Mouse (Mus musculus) limb, embryonic 10.5 days (tissue): ENCODE measurements at regions not wholly inside any gene's neighbourhood (a gene's known extent, or its start where the extent isn't known, plus 50 kb on each side); places are given as distances from the start of the nearest gene placed in this dataset.

Experiments used
- DNase-seq: peaks from one replicate; pipeline ENCODE4 v3.0.0-alpha.2; 2017; ENCODE audit warnings: low spot score
- H3K27ac ChIP-seq: fragments of 300-500 bp; sonication (generic); 2 replicates; pipeline ENCODE4 v1.5.1; 2016; ENCODE audit warnings: mild to moderate bottlenecking
- H3K27me3 ChIP-seq: fragments of 300-500 bp; sonication (generic); 2 replicates; pipeline ENCODE4 v1.6.1; 2016; ENCODE audit warnings: low read depth, mild to moderate bottlenecking; ENCODE audit not compliant: poor library complexity, severe bottlenecking
- H3K36me3 ChIP-seq: fragments of 300-500 bp; sonication (generic); 2 replicates; pipeline ENCODE4 v1.6.1; 2016; ENCODE audit warnings: mild to moderate bottlenecking, moderate library complexity
- H3K4me1 ChIP-seq: fragments of 300-500 bp; sonication (generic); 2 replicates; pipeline ENCODE4 v1.6.1; 2016
- H3K4me3 ChIP-seq: fragments of 300-500 bp; sonication (generic); 2 replicates; pipeline ENCODE4 v1.5.1; 2016; ENCODE audit warnings: mild to moderate bottlenecking, moderate library complexity
- H3K9me3 ChIP-seq: fragments of 300-500 bp; sonication (generic); replicated peaks from 2 replicates; pipeline ENCODE4 v1.6.1; 2016; ENCODE audit warnings: mild to moderate bottlenecking
- WGBS: fragments of 180-500 bp; shearing (Covaris S2); methylation state at CpG from one replicate; pipeline ENCODE4 v1.1.7; 2016; 5-methylcytosine and 5-hydroxymethylcytosine counted together

- H3K27me3 ChIP-seq = no peaks in the 10 kb centered on the region
- no peaks in the 10 kb centered on the region for H3K36me3 ChIP-seq
- no peak overlapping the region for H3K4me3 ChIP-seq
- WGBS = 46% methylated on average over 4 of the region's 4 CpGs
- peak overlapping the region; percentile 54; the same call in 1 of the 2 replicates for H3K27ac ChIP-seq
- H3K9me3 ChIP-seq = no peaks in the 10 kb centered on the region
- DNase-seq = no peak
- H3K4me1 ChIP-seq = peaks cover 44% of the 10 kb centered on the region
These were observed 112.0 kb downstream of the Adamts15 start for GRCm38 (mm10) chr9:30810290-30810689.

- no peaks in the 10 kb centered on the region for H3K9me3 ChIP-seq
- no peak overlapping the region for H3K4me3 ChIP-seq
- peak overlapping the region; percentile 80 for H3K27ac ChIP-seq
- 42% methylated on average over 11 of the region's 11 CpGs for WGBS
- H3K4me1 ChIP-seq = peaks cover 40% of the 10 kb centered on the region
- H3K27me3 ChIP-seq = no peaks in the 10 kb centered on the region
- peak; percentile 45 for DNase-seq
- H3K36me3 ChIP-seq = no peaks in the 10 kb centered on the region
These were observed 113.3 kb downstream of the Adamts15 start for GRCm38 (mm10) chr9:30808863-30809491.

DNA sequence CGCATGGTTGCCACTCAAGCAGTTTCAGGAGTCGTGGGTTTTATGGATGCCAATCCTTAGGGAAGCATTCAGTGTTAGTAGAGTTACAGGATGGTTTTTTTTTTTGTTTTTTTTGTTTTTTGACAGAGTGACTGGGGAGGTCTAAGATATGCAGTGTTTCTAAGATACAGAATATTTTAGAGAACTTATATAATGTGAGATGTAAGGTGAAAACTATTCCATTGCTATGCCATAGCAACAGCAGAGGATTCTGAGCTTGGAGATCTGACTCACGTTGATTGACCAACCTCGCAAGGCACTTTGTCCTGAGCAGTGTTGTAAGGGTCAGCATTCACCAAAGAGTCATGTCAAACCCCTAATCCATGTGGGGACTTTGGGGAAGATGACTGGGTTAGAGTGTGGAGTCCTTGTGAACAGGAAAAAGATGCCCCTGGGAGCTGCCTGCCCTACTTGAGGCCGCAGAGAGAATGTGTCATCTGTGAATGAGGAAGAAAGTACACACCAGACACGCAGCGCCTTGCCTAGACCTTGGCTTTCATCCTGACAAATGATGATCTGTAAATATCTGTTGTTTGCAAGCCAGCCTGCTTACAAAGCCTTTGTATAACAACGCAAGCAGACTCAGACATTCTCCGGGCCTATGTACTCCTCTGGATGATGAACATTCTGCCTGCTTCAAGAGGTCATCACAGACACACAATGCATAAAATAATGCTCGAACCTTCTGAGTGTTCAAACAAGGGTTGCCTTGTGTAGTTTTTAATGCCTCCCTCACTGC is 118.3 kb downstream of the Adamts15 start:
- Histone ChIP-seq H3K27ac (no peak overlapping the region), H3K4me3 (no peak overlapping the region), H3K9me3 (no peaks in the 10 kb centered on the region), H3K36me3 (no peaks in the 10 kb centered on the region), H3K4me1 (peaks cover 8% of the 10 kb centered on the region), H3K27me3 (no peaks in the 10 kb centered on the region)
- 91% methylated on average over 10 of the region's 10 CpGs for WGBS
- no peak for DNase-seq

- Histone ChIP-seq H3K36me3 (no peaks in the 10 kb centered on the region), H3K4me1 (no peaks in the 10 kb centered on the region; the same call in 1 of the 2 replicates), H3K27me3 (no peaks in the 10 kb centered on the region), H3K4me3 (no peak overlapping the region), H3K9me3 (no peaks in the 10 kb centered on the region), H3K27ac (no peak overlapping the region)
- DNase-seq = no peak
- 80% methylated on average over 3 of the region's 3 CpGs for WGBS
These were observed 119.4 kb downstream of the Adamts15 start for GRCm38 (mm10) chr9:30802826-30803225.

DNA sequence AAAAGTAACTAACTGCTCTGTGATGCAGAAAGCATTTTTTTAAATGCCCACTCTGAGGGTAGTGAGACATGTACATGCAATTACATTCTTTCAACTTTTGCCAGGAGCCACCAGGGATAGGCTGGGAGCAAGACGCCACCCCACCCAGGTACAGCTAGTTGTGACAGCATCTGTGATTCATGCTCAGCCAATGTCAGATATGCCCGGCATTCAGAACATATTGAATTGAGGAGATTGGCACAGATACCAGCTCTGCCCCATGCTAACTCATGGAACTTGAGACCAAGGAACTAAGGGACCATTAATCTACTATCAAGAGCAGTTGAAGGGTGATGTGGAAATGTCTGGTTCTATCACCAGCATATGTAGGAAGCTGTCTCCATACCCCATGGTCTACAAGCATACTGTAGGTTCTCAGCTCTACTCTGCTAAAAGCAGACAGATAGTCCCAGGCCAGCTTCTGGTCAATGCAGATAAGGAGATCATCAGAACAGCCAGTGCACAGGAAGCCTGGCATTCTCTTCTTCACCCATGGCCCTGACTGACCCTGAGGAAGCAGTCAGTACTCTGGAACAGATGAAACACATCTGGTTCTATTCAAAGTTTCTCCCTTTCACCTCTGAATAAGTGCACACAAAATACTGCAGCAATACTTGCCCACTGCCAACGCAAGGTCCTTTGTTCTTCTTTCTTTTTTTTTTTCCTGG is 127.4 kb downstream of the Adamts15 start:
- Histone ChIP-seq H3K4me1 (peaks cover 18% of the 10 kb centered on the region), H3K27me3 (no peaks in the 10 kb centered on the region), H3K9me3 (no peaks in the 10 kb centered on the region), H3K27ac (no peak overlapping the region), H3K4me3 (no peak overlapping the region), H3K36me3 (no peaks in the 10 kb centered on the region)
- no peak for DNase-seq
- 69% methylated on average over 3 of the region's 3 CpGs for WGBS

GRCm38 (mm10) chr9:30781221-30781620 is 141.0 kb downstream of the Adamts15 start:
- WGBS = 89% methylated on average over 2 of the region's 2 CpGs
- DNase-seq = no peak
- Histone ChIP-seq H3K9me3 (no peaks in the 10 kb centered on the region), H3K27me3 (no peaks in the 10 kb centered on the region), H3K36me3 (no peaks in the 10 kb centered on the region), H3K4me1 (peaks cover 12% of the 10 kb centered on the region), H3K4me3 (no peak overlapping the region), H3K27ac (0 out of 2 replicates have a peak overlapping the region, but pooled peaks have one; percentile 19)

DNA sequence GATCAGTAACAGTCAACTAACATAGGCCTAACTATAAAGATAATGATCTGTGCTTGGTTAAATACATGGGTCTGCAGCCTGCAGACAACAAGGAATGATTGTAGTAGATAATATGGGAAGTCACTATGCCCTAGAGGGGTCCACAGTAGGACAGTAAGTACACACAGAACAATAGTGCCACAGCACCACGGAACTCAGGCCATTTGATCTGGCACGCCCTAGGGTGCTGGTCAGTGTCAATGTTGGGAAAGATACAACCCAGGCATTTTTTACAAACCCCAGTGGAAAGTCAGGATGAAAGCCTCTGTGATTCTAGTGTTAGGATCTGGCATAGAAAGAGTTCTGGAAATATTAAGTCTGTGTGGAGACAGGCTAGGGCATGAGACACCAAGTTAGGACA is 144.4 kb downstream of the Adamts15 start:
- 90% methylated on average over 2 of the region's 2 CpGs for WGBS
- H3K9me3 ChIP-seq = no peaks in the 10 kb centered on the region; the same call in 1 of the 2 replicates

DNA sequence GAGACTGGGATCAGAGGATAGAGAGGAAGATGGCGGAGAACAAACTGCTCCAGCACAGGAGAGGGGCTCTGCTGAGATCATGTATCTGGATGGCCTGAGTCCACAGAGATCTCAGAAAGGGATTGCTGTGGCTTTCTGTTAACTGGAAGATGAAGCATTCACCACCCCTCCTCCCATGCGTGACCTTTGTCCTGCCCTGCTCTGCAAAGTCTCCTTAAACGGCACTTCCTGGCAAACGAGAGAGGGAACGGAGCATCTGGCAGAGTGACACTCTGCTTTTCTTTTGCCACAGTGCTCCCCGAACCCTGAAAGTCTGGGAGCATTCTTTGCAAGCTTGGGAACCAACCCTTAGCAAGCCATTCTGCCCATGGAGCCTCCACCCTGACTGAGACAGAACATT is 147.1 kb downstream of the Adamts15 start:
- no peaks in the 10 kb centered on the region for H3K36me3 ChIP-seq
- H3K27ac ChIP-seq = peak overlapping the region; percentile 75

More for the DNA sequence above, 144.4 kb downstream of the Adamts15 start:
- DNase-seq = no peak
- H3K4me1 ChIP-seq = peaks cover 26% of the 10 kb centered on the region
- H3K27ac ChIP-seq = no peak overlapping the region
- no peak overlapping the region for H3K4me3 ChIP-seq
- H3K36me3 ChIP-seq = no peaks in the 10 kb centered on the region
- H3K27me3 ChIP-seq = no peaks in the 10 kb centered on the region

DNA sequence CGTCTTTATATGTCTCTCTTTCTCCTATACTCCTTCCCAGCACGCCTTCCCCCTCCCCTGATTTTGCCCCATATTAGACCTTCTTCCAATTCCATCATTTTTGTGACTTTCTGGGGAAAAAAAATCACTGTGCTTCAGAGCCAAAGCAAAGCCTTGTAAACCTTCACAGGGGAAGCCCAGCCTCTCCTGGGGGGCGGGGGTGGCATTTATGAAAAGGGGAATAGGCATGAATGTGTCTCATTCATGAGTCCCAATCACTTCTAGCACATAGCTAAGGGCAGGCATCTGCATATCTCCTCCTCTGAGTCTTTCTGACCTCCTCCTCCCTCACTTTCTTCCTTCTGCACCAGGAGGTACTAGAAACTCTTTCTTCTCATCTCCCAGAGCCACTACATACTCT is 149.8 kb downstream of the Adamts15 start:
- H3K27me3 ChIP-seq = no peaks in the 10 kb centered on the region
- no peak overlapping the region for H3K27ac ChIP-seq
- H3K4me3 ChIP-seq = no peak overlapping the region
- no peak for DNase-seq
- H3K4me1 ChIP-seq = peaks cover 18% of the 10 kb centered on the region
- H3K36me3 ChIP-seq = no peaks in the 10 kb centered on the region
- WGBS = 78% methylated on average over 3 of the region's 3 CpGs
- no peaks in the 10 kb centered on the region; the same call in 1 of the 2 replicates for H3K9me3 ChIP-seq

More for the DNA sequence above, 147.1 kb downstream of the Adamts15 start:
- peak; percentile 43 for DNase-seq
- Histone ChIP-seq H3K4me3 (no peak overlapping the region), H3K27me3 (no peaks in the 10 kb centered on the region), H3K4me1 (peaks cover 21% of the 10 kb centered on the region), H3K9me3 (no peaks in the 10 kb centered on the region; the same call in 1 of the 2 replicates)
- 26% methylated on average over 6 of the region's 6 CpGs for WGBS

- whole genome bisulfite sequencing = 88% methylated on average over 8 of the region's 8 CpGs
- no peaks in the 10 kb centered on the region for H3K36me3 ChIP-seq
- no peaks in the 10 kb centered on the region for H3K27me3 ChIP-seq
- no peak for DNase-seq
- no peak overlapping the region for H3K27ac ChIP-seq
- H3K4me1 ChIP-seq = peaks cover 20% of the 10 kb centered on the region
- H3K9me3 ChIP-seq = no peaks in the 10 kb centered on the region; the same call in 1 of the 2 replicates
- H3K4me3 ChIP-seq = no peak overlapping the region
These were observed 151.6 kb downstream of the Adamts15 start for GRCm38 (mm10) chr9:30770436-30771173.

- Histone ChIP-seq H3K27ac (no peak overlapping the region), H3K27me3 (no peaks in the 10 kb centered on the region), H3K9me3 (no peaks in the 10 kb centered on the region; the same call in 1 of the 2 replicates), H3K36me3 (no peaks in the 10 kb centered on the region), H3K4me3 (no peak overlapping the region), H3K4me1 (peaks cover 19% of the 10 kb centered on the region)
- DNase-seq = no peak
- 85% methylated on average over 4 of the region's 4 CpGs for WGBS
These were observed 152.9 kb downstream of the Adamts15 start for GRCm38 (mm10) chr9:30769435-30769729.

- H3K4me1 ChIP-seq = peaks cover 19% of the 10 kb centered on the region
- H3K9me3 ChIP-seq = no peaks in the 10 kb centered on the region; the same call in 1 of the 2 replicates
- no peak overlapping the region for H3K27ac ChIP-seq
- H3K4me3 ChIP-seq = no peak overlapping the region
- no peak for DNase-seq
- 73% methylated on average over 7 of the region's 7 CpGs for WGBS
- H3K27me3 ChIP-seq = no peaks in the 10 kb centered on the region
- no peaks in the 10 kb centered on the region for H3K36me3 ChIP-seq
These were observed 153.4 kb downstream of the Adamts15 start for GRCm38 (mm10) chr9:30768665-30769434.
